ENCODE assay signal across 9 mouse cellular contexts in the genomic region with DNA sequence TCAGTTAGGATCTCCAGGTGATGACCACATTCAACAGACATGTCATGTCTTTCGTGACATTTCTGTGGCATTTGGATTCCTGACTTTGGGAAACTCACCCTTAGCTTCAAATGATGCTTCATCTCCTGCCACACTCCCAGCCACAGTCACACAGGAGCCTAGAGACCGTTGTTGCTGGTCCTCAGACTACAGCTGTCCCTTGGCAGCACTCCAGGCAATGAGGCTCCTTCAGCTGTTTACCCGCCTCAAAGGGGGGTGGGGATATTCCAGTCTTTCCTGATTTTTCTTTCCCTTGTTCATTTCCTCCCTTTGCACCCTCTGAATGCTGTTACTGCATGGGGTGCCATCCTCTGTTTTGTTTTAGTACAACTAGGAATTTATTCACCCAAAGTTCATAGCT.
DNase-seq lines count a peak whose midpoint lies in the region; ATAC-seq and TF ChIP-seq lines count a peak whose summit lies in the region.
"Had no signal": no experiment of that assay in that cellular context is flagged by ENCODE, and none has a peak within 500 bp of the region (broad histone marks: within the 10 kb centered on the region; RNA-seq: fewer than 3 reads in every experiment).

No protein-coding gene starts in this region.

- DNase-seq in kidney, adult 11 months: peak; percentile 17
- DNase-seq in brain, adult 2 months (ENCODE audit: low read depth, low spot score): peak; percentile 77
- peak; percentile 82 for DNase-seq in gastrocnemius, postnatal 10 days
- peak; percentile 85 for DNase-seq in hindbrain, postnatal 0 days (ENCODE audit: low spot score)
- DNase-seq in lung, postnatal 4 days: peak; percentile 72 to 79
- no peak for DNase-seq in thymus, postnatal 14 days
- no peak for DNase-seq in left cerebral cortex, adult 9 months (ENCODE audit: low spot score in 2 of 2)

- peaks cover 10% of the 10 kb centered on the region for H3K4me1 ChIP-seq in kidney, embryonic 14.5 days (ENCODE audit: control insufficient read depth, insufficient read depth, low read length)
- peaks cover 5% of the 10 kb centered on the region; the same call in 1 of the 2 replicates for H3K4me1 ChIP-seq in hindbrain, postnatal 0 days (ENCODE audit: insufficient read depth, low read length)

- no peak overlapping the region for H3K9ac ChIP-seq in kidney, embryonic 14.5 days (ENCODE audit: low read depth, low read length)
- no peak overlapping the region for H3K9ac ChIP-seq in hindbrain, postnatal 0 days (replicated peaks; ENCODE audit: low read length)
- H3K9ac ChIP-seq: embryonic facial prominence, embryonic 13.5 days had no signal

- WGBS in kidney, embryonic 14.5 days: 47% methylated on average over 3 of the region's 3 CpGs
- WGBS in hindbrain, postnatal 0 days: 30% methylated on average over 3 of the region's 3 CpGs

- no peak for ATAC-seq in kidney, embryonic 14.5 days (ENCODE audit: low FRiP score, low TSS enrichment)
- no peak for ATAC-seq in hindbrain, postnatal 0 days

- no peaks in the 10 kb centered on the region for H3K27me3 ChIP-seq in kidney, embryonic 14.5 days (ENCODE audit: control insufficient read depth, insufficient read depth, low read length)
- no peaks in the 10 kb centered on the region for H3K27me3 ChIP-seq in hindbrain, postnatal 0 days (ENCODE audit: insufficient read depth, low read length)
- H3K27me3 ChIP-seq: embryonic facial prominence, embryonic 13.5 days had no signal

- H3K4me3 ChIP-seq in kidney, embryonic 14.5 days (ENCODE audit: low read length): no peak overlapping the region
- no peak overlapping the region for H3K4me3 ChIP-seq in hindbrain, postnatal 0 days (ENCODE audit: low read length)
- H3K4me3 ChIP-seq: embryonic facial prominence, embryonic 13.5 days had no signal

- H3K36me3 ChIP-seq in kidney, embryonic 14.5 days (ENCODE audit: control insufficient read depth, insufficient read depth, low read length): no peaks in the 10 kb centered on the region
- no peaks in the 10 kb centered on the region for H3K36me3 ChIP-seq in hindbrain, postnatal 0 days (ENCODE audit: insufficient read depth, low read length)
- H3K36me3 ChIP-seq: embryonic facial prominence, embryonic 13.5 days had no signal

- TF ChIP-seq CTCF in hindbrain, postnatal 0 days (IDR thresholded peaks at IDR 0.05; ENCODE audit: low read depth): no peak

- H3K9me3 ChIP-seq in kidney, embryonic 14.5 days (ENCODE audit: control insufficient read depth, low read length): no peaks in the 10 kb centered on the region
- H3K9me3 ChIP-seq in hindbrain, postnatal 0 days (ENCODE audit: low read length): no peaks in the 10 kb centered on the region
- H3K9me3 ChIP-seq: embryonic facial prominence, embryonic 13.5 days had no signal

- no peak overlapping the region for H3K4me2 ChIP-seq in kidney, embryonic 14.5 days (replicated peaks; ENCODE audit: low read depth, low read length)
- no peak overlapping the region for H3K4me2 ChIP-seq in hindbrain, postnatal 0 days (ENCODE audit: low read depth, low read length)
- H3K4me2 ChIP-seq: embryonic facial prominence, embryonic 13.5 days had no signal

- H3K27ac ChIP-seq in kidney, embryonic 14.5 days (ENCODE audit: low read depth, low read length): no peak overlapping the region
- no peak overlapping the region; the same call in 1 of the 2 replicates for H3K27ac ChIP-seq in hindbrain, postnatal 0 days
- H3K27ac ChIP-seq: embryonic facial prominence, embryonic 13.5 days had no signal

Comparison
In these comparisons a context has a peak if more than half of its experiments do, and no peak if none do; other contexts are left out.
1. DNase-seq: peak in kidney, adult 11 months (single experiment), brain, adult 2 months (single experiment), gastrocnemius, postnatal 10 days (single experiment), hindbrain, postnatal 0 days (single experiment) and lung, postnatal 4 days (2 of 2); none in thymus, postnatal 14 days (single experiment) and left cerebral cortex, adult 9 months (0 of 2).